Mouse (Mus musculus) thymus, adult 2 months (tissue): ENCODE measurements at regions not wholly inside any gene's neighbourhood (a gene's known extent, or its start where the extent isn't known, plus 50 kb on each side); places are given as distances from the start of the nearest gene placed in this dataset.

Experiments
- CTCF ChIP-seq: fragments of 200-500 bp; IDR thresholded peaks from 2 replicates; pipeline ENCODE4 v1.5.1; 2012; ENCODE audit warnings: mild to moderate bottlenecking, control low read depth, low read length, moderate library complexity, borderline replicate concordance; ENCODE audit not compliant: control insufficient read depth, poor library complexity, insufficient read depth; ENCODE audit errors: extremely low read depth
- POLR2A ChIP-seq: fragments of 200-500 bp; IDR thresholded peaks from 2 replicates; pipeline ENCODE4 v1.6.1; 2012; ENCODE audit warnings: mild to moderate bottlenecking, low read length, control low read depth, moderate library complexity; ENCODE audit not compliant: control insufficient read depth, poor library complexity, insufficient read depth; ENCODE audit errors: extremely low read depth

- TF ChIP-seq POLR2A (no peak), CTCF (no peak)
Observed at GRCm38 (mm10) chr2:70886831-70887230, 61.3 kb upstream of the Tlk1 start.
